8 mouse cellular contexts compared by ENCODE assay signal in genomic region chr17:5975099-5975977, GRCm38 (mm10). TPM values are rescaled to one million over a fixed set of nuclear protein-coding genes. Genes with fewer than 3 reads are reported as not detected.
DNase-seq lines count a peak whose midpoint lies in the region; ATAC-seq and TF ChIP-seq lines count a peak whose summit lies in the region.

No protein-coding gene starts in this region.

- DNase-seq in 3T3-L1 (ENCODE audit: low read depth, low spot score) = peak; percentile 87
- peak; percentile 78 for DNase-seq in CD4-positive, CD25-positive, alpha-beta regulatory T cell, adult 2 months (ENCODE audit: low read depth, low spot score)
- DNase-seq in embryo, embryonic 9.5 days (ENCODE audit: extremely low spot score) = peak; percentile 30
- DNase-seq in layer of hippocampus, adult 2 months (ENCODE audit: low spot score in 2 of 2) = peak; percentile 84 to 91
- peak; percentile 72 for DNase-seq in lung, embryonic 14.5 days
- DNase-seq in right cerebral cortex, postnatal 36 days (ENCODE audit: low spot score in 2 of 2) = peak; percentile 83 to 92
- no peak for DNase-seq in yolk sac, embryonic 10.5 days (ENCODE audit: low spot score)

- H3K27me3 ChIP-seq in heart, embryonic 14.5 days (ENCODE audit: control insufficient read depth, insufficient read depth, low read length) = no peaks in the 10 kb centered on the region
- H3K27me3 ChIP-seq in lung, embryonic 14.5 days (ENCODE audit: insufficient read depth, low read length) = no peaks in the 10 kb centered on the region

- ATAC-seq in heart, embryonic 14.5 days (ENCODE audit: insufficient number of reproducible peaks, insufficient read depth, low FRiP score, low read depth) = peak; percentile 6; the same call in 1 of the 2 replicates
- ATAC-seq in lung, embryonic 14.5 days (ENCODE audit: insufficient read depth) = peak; percentile 67; the same call in 1 of the 2 replicates

- peak overlapping the region in 1 of 2 experiments; percentile 41; a peak in 1 of 4 replicates for H3K27ac ChIP-seq in heart, embryonic 14.5 days (replicated peaks in 1 of 2; ENCODE audit: control insufficient read depth in 1 of 2, insufficient read depth in 1 of 2, low read depth in 2 of 2, low read length in 2 of 2)
- H3K27ac ChIP-seq in layer of hippocampus, adult 2 months = peak overlapping the region; percentile 82
- peak overlapping the region; percentile 67; the same call in 1 of the 2 replicates for H3K27ac ChIP-seq in lung, embryonic 14.5 days (ENCODE audit: low read depth)

- peaks cover 46 to 49% of the 10 kb centered on the region in 2 experiments for H3K4me1 ChIP-seq in heart, embryonic 14.5 days (ENCODE audit: control insufficient read depth in 2 of 2, insufficient read depth in 2 of 2, low read length in 2 of 2)
- H3K4me1 ChIP-seq in lung, embryonic 14.5 days (ENCODE audit: insufficient read depth) = peaks cover 36% of the 10 kb centered on the region

- 0 out of 2 replicates have a peak, but pooled peaks have one; percentile 4 for TF ChIP-seq CTCF in layer of hippocampus, adult 2 months (conservative IDR thresholded peaks at IDR 0.05)
- TF ChIP-seq CTCF in lung, embryonic 14.5 days (IDR thresholded peaks at IDR 0.05; ENCODE audit: low read depth) = no peak

- H3K4me3 ChIP-seq in heart, embryonic 14.5 days (ENCODE audit: control insufficient read depth in 1 of 2, insufficient read depth in 1 of 2, low read depth in 1 of 2, low read length in 2 of 2) = peak overlapping the region; percentile 0 to 3; a peak in 2 of 4 replicates
- peak overlapping the region; percentile 57 for H3K4me3 ChIP-seq in layer of hippocampus, adult 2 months
- peak overlapping the region; percentile 8; the same call in 1 of the 2 replicates for H3K4me3 ChIP-seq in lung, embryonic 14.5 days (ENCODE audit: low read depth, low read length)

- H3K9me3 ChIP-seq in heart, embryonic 14.5 days (ENCODE audit: control insufficient read depth, low read length) = no peaks in the 10 kb centered on the region
- no peaks in the 10 kb centered on the region for H3K9me3 ChIP-seq in lung, embryonic 14.5 days (ENCODE audit: low read depth, low read length)

- peak overlapping the region; percentile 34; the same call in 1 of the 2 replicates for H3K9ac ChIP-seq in heart, embryonic 14.5 days (ENCODE audit: low read length)
- H3K9ac ChIP-seq in lung, embryonic 14.5 days = no peak overlapping the region

- no peaks in the 10 kb centered on the region for H3K36me3 ChIP-seq in heart, embryonic 14.5 days (ENCODE audit: control insufficient read depth, insufficient read depth, low read length)
- H3K36me3 ChIP-seq in lung, embryonic 14.5 days (ENCODE audit: insufficient read depth) = no peaks in the 10 kb centered on the region

- H3K4me2 ChIP-seq in heart, embryonic 14.5 days (ENCODE audit: low read length) = peak overlapping the region; percentile 43
- H3K4me2 ChIP-seq in lung, embryonic 14.5 days = peak overlapping the region; percentile 50

- 48% methylated on average over 23 of the region's 23 CpGs for WGBS in heart, embryonic 14.5 days
- 34% methylated on average over 23 of the region's 23 CpGs for WGBS in lung, embryonic 14.5 days

RNA-seq across cellular contexts. Expression of gene Synj2, which starts 34.3 kb away (rescaled TPM):
- 4.3 and 4.7 TPM in 2 replicates for polyA plus RNA-seq in heart, embryonic 14.5 days (2014; fragmentation: Nextera tagmentation; extraction: Ambion mirVana)
- 10 to 100 TPM; 54.1 to 62.2 TPM for total RNA-seq in layer of hippocampus, adult 2 months (2021)
- polyA plus RNA-seq in lung, embryonic 14.5 days (2014; fragmentation: Nextera tagmentation; extraction: Ambion mirVana) = 3.6 TPM in 2 replicates

Comparison
In these comparisons a context has a peak if more than half of its experiments do, and no peak if none do; other contexts are left out.
1. H3K4me3 ChIP-seq: peak in every context shown above with its lines; median percentile 57 in layer of hippocampus, adult 2 months; 8 in lung, embryonic 14.5 days; 2 in heart, embryonic 14.5 days.